Mouse (Mus musculus) cerebellum, adult 9-11 months (tissue): ENCODE data around the gene Smg6.

Experiments used
- DNase-seq: peaks from one replicate; pipeline ENCODE4 v3.0.0; 2022

Gene Smg6

DNA sequence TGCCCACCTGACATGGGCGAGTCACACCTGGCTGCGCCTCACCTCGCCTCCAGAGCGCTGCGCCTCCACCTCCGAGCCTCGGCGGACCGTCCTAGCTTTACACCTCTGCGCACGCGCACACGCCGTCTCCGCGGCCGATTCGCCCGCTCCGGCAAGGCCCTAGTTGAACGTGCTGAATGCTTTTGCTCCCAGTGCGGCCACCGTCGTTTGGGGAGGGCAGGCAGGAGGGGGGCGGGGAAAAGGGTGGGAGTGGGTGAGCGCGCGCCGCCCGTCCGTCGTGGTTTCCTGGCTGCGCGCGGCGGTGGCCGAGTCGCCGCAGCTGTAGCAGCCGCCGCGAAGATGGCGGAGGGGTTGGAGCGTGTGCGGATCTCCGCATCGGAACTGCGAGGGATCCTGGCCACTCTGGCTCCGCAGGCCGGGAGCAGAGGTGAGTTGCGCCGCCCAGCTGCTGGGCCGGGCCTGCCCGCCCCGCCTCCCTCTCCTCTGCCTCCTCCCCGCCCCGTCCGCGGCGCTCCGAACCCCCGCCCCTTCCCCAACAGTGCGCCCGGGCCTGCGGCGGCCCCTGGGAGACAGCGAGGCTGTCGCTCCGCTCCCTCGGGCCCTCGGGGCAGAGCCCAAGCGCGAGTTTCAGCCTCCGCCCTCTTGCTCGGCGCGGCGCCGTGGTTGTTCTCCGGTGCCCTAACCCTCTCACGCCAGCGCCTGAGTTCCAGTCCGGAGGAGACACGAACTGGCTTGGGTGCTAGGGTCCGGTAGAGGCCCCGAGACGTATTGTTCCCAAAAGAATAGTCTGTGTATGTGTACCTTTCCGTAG lies at the start of gene Smg6, which contains the start of gene Srr:
Smg6 (plus strand) TSS at position 247 of the 811 bp plus-strand sequence.
Srr (minus strand) TSS at position 372 of the 811 bp plus-strand sequence.
- DNase-seq: peak; percentile 95

DNA sequence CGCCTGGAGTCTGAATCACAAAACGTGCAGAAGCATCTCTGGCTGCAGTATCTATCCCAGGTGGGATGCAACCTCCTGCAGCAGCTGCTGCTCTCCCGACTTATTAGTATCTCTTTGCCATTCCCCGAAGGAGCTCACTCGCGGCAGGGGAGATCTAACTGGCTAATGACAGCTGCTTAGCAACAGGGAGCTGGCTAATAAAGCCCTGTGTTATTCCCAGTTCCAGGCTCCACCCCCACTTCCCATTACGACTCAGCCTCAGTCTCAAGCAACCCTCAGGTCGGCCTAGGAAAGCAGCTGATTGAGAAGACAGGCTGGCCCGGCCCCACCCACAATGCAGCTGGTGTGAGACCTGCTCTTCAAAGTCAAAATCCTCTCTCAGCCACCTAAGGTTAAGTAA lies 48.8 kb upstream of the Smg6 start:
- peak; percentile 82 for DNase-seq

DNA sequence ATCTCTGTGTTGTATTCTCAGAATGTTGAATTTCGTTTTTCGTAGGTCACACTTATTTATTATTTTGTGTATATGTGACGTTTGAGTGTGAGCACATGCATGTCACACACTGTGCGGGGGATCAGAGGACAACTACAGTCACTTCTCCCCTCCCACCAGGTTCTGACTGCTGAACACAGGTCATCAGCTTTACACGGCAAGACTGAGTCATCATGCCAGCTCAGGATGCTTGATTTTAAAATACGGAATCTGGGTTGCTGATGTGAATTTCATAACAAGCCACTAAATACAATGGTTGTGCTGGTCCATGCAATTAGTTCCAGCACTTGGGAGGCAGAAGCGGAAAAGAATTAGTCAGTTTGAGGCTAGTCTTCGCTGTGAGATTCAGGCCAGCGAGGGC lies 44.6 kb upstream of the Smg6 start:
- no peak for DNase-seq

DNA sequence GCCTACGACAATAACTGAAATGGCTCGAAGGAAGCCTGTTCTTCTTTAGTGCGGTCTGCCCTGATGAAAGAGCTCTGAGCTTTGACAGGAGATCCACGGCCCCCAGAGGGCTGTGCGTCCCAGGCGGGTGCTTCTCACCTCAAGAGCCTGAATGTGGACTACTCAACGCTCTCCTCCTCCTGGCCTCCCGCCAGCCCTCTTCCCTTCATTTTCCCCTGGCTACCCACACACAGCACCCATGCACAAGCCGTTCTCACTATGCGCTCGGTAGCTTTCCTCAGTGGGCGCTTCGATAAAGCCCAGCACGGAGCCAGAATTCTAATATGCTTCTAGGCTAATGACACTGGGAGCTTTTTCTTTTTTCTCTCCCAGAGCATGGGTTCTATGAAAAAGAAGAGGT lies 43.6 kb upstream of the Smg6 start:
- no peak for DNase-seq

DNA sequence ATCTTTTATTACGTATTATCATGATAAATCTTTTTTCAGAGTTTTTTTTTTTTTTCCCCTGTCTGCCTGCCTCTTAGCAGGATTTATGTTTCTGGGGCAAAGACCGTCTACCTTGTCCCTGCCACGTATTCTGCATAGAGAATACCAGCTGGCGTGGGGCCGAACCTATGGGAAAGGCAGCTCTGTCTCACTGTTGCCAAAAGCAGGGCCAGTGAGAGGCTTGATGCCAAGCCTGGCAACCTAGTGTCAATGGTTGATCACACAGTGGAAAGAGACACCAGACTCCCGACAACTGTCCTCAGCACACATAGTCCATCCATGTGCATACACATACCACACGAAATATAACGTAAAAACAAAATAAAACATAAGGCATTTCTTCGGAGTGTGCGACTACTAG lies 42.5 kb upstream of the Smg6 start:
- DNase-seq: peak; percentile 79

DNA sequence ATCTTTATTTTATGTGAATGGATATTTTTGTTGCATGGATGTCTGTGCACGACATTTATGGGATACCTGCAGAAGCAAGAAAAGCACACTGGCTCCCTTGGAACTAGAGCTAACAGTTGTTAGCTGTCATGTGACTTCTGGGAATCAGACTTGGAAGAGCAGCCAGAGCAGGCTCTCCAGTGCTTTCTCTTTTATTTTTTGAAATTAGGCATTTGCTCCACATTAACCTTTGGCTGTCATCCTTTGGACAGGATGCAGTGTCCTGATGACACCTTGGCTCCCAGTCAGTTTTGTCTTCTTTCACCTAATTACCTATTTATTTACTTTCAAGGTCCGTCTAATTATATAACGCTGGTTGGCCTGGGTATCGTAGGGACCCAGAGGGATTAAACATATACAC lies 31.0 kb upstream of the Smg6 start:
- DNase-seq: no peak

DNA sequence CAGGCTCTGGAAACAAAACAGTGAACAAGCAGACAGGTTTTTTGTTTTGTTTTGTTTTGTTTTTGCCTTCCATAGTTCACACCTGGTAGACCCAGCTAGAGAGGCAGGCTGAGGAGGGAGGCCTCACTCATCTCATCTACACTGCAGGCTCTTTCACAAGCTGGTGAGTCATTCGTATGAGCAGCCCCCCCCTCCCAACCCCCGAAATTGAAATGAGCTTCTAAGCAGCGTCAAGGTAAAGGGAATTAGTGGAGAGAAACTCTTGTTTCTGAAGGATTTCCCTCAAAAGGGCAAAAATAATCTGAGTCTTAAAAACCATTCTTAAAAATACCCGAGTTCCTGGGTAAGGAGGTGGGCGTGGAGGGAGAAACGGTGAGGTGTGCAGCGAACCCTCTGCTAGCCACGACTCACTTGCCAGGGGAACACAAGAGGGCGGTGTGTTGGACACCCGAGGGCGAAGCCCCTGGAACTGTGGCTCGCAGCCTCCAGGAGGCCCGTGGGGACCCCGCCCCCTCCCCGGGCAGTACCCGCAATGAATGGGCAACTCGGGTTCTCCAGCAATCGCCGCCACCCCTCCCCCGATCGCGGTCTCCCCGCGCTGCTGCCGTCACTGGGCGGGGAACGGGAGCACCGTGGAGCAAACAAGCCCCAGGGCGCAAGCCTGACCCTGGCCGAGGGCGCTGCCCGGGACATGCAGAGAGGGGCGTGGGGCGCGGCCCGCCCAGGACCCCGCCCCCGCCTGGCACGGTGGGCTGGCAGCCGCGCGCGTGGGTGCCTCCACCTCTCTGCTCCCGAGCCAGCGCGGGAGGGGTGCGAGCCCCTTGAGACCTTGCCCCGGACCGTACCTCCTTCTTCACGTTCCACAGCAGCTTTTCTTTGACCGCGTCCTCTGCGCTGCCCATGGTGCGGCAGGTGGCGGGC lies 29.4 kb upstream of the Smg6 start:
- DNase-seq: peak; percentile 78

DNA sequence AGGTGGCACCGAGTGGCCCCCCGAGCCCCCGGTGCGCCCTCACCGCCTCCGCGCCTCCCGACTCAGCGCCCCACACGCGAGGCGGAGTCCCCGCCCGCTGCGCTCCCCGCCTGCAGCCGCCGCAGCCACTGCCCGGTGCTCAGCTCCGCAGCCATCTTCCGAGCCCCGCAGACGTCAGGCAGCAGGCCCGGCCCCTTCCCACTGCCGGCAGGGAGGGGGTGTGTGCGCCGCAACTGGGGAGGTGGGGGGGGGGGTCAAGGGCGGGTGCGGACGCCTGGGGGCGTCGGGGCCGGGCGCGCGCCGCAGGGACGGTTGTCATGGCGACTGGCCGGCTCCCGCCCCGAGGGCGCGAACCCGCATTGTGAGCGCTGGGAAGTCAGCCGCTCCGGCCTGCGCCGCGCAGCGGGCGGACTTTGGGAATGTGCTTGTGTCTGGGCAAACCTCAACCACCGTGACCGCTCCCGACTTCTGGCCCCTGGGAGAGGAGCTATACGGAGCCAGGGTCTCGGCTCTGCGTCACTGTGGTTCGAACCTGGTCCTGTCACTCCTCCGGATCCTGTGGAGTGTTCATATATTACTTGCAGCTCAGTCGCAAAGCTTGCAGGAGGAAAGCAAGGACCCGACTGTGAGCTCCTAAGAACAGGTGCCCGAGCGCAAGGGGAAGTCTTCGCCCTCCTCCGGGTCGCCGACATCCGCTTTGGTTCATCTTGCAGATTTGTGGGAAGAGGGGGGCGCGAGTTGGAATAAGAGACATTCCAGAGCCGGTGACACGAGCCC lies 28.5 kb upstream of the Smg6 start, which contains the start of gene Sgsm2:
Sgsm2 (minus strand) TSS at position 160 of the 777 bp plus-strand sequence.
- DNase-seq: peak; percentile 73

DNA sequence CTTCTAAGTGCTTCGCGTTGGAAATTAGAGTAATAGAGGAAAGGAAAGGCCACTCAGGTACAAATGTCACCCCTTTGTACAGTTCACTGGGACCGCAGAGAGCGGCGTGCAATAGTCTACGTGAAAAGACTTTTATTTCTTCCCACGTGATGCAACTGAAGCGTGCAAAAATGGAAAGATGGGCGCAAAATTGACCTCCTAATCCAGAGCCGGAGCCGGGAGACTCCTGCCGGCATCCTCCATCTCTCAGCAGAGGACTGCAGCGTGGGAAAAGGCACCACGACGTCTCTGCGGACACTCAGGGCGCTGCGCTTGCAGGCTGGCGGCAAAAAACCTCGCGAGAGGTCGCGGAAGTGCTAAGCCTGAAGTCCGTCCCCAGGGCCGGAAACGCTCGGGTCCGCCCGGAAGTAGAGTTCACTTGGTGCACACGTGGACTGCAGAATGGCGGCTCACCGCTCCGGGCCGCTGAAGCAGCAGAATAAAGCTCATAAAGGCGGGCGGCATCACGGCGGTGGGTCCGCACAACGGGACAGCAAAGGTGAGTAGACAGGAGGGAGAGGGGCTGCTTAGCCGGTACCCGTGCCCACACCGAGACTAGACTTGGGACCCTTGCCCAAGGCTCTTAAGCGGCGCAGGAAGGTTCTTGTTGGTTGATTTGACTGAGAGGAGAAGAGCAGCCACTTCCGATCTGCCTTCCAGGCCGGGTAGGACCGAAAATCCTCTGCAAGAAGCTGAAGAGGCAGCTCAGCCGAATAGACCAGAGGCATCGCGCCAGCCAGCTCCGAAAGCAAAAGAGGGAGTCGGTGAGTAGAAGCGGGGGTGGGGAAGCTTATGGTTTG lies 27.7 kb upstream of the Smg6 start, which contains the start of gene Tsr1:
Tsr1 (plus strand) TSS at position 394 of the 839 bp plus-strand sequence.
- DNase-seq: peak; percentile 91

DNA sequence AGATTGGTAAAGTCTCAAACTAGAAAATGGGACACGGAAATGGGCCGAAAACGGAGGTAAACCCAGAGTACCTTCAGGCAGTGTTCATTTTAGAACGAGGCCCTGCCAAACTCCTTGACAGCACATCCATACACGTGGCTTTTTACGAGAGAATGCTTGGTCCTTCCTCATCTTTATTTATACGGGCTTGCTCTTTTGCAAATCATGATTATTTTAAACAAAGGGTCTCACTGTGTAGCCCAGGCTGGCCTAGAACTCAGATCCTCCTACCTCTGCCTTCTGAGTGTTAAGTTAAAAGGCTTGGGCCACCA lies 27.2 kb upstream of the Smg6 start:
- no peak for DNase-seq

DNA sequence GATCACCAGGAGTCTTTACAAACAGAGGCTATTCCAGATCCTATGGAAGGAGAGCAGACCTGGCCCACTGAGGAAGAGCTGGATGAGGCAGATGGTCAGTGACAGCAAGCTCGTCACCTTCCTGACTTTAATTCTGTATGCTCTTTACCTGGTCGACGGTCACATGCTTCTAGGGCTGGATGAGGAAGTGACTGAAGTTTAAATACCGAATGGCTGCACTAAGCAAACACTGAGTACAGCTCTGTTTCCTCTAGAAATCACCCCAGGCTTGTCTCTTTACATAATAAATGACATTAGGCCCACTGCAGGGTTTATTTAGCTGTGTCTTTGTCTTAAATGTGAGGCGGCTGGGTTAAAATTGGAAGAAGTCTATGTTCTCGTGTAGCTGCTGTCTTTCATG lies 24.1 kb upstream of the Smg6 start:
- no peak for DNase-seq

DNA sequence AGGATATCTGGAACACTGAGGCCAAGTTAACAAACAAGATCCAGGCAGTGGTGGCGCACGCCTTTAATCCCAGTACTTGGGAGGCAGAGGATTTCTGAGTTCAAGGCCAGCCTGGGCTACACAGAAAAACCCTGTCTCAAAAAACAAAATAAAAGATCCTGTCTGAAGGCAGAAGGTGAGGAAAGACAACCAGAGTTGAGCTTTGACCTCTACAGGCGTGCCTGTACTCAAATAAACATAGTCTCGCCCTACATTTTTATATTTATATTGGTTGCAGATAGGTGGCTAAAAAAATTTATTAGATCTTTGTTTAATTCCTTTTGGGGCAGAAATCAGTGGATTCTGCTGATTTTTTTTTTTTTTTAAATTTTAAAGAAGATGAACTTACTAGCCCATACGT lies 23.2 kb upstream of the Smg6 start:
- DNase-seq: no peak

DNA sequence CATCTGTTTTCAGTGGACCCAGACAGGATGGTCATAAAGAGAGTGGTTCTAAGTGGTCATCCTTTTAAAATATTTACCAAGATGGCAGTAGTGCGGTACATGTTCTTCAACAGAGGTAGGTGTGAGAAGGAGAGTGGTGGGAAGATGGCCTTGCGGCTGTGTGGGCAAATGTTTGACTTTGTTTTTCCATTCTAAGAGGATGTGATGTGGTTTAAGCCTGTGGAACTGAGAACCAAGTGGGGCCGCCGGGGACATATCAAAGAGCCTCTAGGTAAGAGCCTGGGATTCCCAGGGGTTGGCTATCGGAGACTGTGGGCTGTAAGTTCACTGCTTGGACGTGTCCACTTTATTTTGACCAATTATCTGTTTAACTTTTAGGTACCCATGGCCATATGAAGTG lies 17.8 kb upstream of the Smg6 start:
- DNase-seq: no peak

DNA sequence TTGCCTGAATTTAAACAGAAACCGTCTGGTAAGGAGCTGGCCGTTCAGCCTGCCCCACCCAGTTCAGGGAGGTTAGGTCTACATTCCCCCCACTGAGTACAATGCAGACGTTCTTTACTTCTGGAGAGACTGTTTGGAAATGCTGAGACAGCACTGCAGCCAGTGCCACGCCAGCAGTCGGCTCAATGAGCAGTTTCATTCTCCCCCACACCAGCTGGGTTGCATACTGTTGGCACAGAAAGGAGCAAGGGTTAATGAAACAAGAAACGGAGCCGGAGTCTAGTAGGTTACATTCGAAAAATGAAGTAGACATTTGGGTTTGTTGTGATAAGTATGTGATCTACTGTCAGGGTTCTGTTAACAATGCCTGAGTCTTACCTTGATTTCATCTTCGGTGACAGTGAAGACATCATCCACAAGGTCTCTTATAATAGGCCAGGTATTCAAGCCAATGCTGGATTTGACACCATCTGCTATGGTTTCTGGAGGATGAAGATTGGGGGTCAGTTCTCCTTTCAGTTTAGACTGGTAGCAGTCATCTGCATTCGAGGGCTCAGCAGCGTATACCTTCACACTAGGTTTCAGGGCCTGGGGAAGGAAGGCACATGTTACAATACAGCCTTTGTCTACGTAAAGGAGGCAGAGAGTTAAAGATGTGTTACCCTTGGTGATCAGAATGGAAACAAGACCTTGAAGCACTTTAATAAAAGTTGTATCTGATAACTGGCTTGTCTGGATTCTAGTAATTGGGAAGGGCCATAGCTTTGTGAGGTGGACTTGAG lies 16.8 kb upstream of the Smg6 start:
- DNase-seq: no peak

DNA sequence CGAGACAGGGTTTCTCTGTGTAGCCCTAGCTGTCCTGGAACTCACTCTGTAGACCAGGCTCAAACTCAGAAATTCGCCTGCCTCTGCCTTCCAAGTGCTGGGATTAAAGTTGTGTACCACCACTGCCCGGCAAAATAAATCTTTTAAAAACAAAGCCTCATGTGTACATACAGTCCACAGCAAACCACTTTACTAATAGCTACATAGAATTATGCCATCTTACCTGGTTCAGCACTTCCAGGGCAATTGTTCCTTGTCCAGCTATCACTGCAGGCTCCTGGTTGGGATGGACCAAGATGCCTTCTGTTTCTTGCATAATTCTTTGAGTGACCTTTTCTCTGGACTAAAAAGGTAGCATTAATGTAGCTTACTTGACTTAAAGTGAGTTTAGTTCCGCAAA lies 15.6 kb upstream of the Smg6 start:
- DNase-seq: no peak

DNA sequence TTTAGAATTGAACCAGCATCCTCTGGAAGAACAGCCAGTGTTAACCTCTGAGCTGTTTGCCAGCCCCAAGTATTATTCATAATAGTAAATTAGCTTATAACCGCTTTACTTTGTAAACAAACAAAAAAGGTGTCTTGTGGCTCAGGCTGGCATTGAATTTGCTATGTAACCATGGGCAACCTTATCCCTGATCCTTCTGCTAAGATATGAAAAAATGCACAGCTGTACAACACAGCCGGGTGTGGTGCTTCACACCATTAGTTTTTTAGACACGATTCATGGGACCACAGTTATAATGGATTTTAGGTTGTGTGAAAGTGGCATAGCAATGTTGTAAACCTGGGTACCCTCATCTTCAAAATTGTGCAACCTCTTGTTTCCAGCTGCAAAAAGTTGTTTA lies 13.1 kb upstream of the Smg6 start:
- DNase-seq: no peak

DNA sequence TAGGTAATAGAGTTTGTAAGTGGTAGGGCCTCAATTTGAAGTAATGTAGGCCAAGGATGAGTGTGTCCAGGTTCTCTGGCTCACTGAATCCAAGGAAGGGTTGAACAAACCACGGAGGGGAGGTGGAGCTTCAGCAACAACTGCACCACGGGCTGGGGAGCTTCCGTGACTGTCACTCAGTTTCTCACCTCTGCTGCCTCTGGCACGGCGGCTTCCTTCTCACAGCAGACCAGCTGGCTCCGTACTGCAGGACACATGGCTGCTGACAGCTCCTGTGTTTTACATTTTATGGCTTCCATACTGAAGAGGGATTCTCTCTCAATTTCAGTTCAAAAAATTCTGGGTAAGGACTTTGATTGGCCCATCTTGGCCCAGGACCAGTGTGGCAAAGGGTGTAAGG lies 6.4 kb upstream of the Smg6 start:
- no peak for DNase-seq

DNA sequence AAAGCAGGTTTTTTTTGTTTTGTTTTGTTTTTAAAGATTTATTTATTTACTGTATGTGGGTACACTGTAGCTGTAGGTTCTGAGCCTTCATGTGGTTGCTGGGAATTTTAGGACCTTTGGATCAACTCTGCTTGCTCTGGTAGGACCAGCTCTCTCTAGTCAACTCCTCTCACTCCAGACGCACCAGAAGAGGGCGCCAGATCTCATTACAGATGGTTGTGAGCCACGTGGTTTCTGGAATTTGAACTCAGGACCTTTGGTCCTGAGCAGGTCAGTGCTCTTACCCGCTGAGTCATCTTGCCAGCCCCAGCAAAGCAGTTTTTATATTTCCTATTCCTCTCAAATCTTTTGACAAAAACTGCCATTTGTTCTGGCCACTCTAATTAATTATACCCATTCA lies 1.5 kb upstream of the Smg6 start:
- DNase-seq: no peak

DNA sequence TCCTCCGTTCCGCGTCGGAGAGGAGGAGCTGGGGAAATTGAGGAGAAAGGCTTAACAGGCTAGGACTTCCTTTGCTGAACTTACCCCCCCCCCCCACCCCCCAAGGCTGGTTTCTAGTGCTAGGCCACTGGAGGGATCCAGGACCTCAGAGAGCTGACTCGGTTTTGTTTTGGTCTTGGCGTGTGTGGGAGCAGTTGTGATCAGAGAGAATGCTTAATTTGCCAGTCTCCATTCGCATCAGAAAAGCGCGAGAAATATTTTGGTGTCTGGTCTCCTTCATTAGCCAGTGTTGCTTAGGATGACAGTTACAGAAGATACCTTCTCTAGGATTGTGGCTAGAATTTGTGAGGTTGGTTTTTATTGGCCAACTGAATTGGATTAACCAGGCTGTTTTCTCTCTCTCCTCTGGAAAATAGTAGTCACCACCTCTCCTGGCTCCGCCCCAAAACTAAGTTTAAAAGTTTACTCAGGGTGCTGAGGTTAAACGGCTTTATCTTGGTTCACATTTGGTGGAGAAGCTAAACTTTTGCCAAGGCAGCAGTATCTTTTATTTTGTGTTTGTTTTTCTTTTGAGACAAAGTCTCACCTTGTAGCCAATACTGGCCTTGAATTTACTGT lies 874 bp downstream of the Smg6 start:
- peak; percentile 40 for DNase-seq

DNA sequence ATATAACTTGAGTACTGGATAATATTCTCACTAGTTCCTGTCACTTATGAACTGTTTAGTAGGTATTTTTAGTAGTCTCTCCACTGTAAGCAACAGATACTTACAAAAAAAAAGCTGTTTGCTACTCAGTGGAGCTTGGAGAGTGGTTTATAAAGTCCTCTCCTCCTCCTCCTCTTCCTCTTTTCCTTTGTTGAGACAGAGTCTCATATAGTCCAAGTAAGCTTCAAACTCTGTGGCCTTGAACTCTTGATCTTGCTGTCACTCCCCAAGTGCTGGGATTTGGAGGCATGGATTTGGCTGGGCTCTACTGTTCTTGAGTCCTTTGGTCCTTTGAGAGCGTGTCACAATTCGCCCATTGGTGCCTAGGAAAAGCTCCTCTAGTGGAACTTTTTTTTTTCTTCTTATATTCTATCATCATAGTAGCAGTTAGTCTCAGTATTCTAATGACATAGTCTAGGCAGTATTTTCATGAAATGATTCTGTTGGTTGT lies 1.7 kb downstream of the Smg6 start:
- no peak for DNase-seq

DNA sequence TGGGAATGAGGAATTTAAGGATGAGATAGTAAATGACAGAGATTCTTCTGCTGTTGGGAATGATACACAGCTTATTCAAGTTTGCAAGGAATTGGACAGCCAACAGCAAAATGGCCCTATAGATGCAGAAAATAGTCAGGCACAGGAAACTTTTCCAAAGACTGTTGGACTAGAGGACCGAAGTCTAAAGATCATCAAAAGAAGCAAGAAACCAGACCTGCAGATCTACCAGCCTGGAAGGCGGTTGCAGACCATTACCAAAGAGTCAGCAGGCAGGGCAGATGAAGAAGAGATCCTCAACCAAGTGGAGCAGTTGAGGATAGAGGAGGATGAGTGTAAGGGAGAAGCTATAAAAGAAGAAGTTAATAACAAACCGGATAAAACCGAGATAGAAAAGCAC lies 3.5 kb downstream of the Smg6 start:
- DNase-seq: no peak
